Mouse (Mus musculus) megakaryocyte progenitor cell, adult 5-6 weeks (primary cell): ENCODE results near the gene Mcur1. TPM values are rescaled to one million over a fixed set of nuclear protein-coding genes. Genes with fewer than 3 reads are reported as not detected.

Experiments used
- ATAC-seq: replicated peaks from 2 replicates; pipeline ENCODE4 v1.8.0; 2016; ENCODE audit warnings: mild to moderate bottlenecking, moderate TSS enrichment, inconsistent platforms; ENCODE audit not compliant: poor library complexity
- total RNA-seq, 2 experiments: library from RNA; stranded (forward) in 1 of 2; stranded (reverse) in 1 of 2; fragments of 157-497, 149-512 nt in 1 of 2; fragments of 200-1000 nt in 1 of 2; gene quantifications; 2 replicates each; pipeline versions ENCODE4 v1.2.3 to v1.2.4; 2015 to 2017

Mcur1 gene
- total RNA-seq, 2 experiments from 2014 or later: 13.7 to 16.0 TPM

DNA sequence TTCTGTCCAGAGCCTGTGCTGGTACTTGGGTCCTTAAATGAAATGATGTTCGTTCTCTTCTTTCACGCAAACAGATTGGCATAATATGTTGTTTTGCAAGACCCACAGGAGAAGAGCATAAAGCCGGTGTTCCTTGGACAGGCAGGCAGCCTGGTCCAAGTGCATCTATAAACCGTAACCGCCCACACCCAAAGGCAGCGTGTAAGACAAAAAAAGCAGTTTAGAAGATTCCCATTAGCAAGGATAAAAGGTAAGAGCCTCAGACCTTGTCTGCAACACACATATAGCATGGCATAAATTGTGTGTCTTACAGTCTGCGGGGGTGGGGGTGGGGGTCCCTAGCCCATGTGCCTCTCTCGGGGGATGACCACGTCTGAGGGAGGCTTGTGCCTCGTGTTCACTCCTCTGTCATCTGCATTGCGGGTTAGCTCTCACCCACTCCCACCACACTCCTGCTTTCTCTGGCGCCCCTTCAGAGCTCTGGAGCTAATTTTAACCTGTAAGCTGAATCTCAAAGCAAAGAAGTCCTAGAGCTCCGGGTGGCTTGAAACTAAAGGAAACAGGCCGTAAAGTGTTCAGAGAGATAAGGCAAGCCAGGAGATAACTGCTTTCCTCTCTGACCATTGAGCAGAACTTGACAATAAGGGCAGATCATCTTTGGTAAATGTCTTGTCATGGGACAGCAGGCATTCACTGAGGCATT is 29.7 kb downstream of the Mcur1 start:
- ATAC-seq: peak; percentile 54

DNA sequence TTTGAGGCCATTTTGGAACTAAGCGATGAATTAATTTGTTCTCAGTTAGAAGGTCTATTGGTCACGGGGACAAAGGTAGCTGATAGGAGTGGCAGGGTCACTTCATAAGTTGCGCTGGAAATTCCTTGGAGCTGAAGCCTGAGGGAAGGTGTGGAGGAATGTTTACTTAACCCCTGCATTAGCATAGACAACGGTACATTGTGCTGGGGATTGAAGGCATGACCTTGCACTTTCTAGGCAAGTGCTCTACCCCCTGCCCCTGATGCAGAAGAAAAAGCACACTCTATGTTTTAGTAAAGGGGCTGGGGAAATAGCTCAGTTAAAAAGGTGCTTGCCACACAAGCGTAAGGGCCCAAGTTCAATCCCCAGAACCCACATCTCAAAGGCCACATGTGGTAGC is 33.7 kb downstream of the Mcur1 start:
- no peak for ATAC-seq

DNA sequence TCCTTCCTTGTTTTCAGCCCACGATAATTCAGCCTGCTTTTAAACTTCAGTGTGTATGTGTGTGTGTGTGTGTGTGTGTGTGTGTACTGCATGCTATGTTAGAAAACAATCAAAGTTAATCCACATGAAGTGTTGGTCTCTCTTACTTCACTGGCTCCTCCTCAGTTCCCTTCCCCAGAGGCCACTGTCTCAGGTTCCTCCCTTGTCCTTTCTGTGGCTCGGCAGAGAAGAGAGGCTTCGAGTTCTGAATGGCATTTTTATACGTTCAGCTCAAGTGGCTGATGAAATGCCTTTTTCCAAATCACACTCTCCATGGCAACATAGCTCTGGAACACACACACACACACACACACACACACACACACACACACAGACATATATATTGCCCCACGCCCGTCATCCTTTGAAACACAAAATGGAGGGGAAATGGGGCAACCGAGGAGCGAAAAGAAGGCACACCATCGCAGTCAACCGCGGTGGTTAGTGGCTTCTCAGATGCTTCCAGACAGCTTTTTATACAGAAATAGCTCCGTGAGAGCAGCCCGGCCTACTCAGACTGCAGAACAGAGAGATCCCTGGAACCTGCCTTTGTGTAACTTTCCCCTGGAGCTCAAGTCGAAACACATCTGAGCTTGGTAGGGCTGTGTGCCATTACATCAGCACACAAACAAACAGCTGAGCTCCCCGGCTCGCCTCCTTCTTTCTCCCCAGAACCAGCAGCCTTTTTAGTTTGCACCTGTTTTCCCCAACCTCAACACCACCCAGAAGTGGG is 34.4 kb downstream of the Mcur1 start:
- peak; percentile 49 for ATAC-seq

DNA sequence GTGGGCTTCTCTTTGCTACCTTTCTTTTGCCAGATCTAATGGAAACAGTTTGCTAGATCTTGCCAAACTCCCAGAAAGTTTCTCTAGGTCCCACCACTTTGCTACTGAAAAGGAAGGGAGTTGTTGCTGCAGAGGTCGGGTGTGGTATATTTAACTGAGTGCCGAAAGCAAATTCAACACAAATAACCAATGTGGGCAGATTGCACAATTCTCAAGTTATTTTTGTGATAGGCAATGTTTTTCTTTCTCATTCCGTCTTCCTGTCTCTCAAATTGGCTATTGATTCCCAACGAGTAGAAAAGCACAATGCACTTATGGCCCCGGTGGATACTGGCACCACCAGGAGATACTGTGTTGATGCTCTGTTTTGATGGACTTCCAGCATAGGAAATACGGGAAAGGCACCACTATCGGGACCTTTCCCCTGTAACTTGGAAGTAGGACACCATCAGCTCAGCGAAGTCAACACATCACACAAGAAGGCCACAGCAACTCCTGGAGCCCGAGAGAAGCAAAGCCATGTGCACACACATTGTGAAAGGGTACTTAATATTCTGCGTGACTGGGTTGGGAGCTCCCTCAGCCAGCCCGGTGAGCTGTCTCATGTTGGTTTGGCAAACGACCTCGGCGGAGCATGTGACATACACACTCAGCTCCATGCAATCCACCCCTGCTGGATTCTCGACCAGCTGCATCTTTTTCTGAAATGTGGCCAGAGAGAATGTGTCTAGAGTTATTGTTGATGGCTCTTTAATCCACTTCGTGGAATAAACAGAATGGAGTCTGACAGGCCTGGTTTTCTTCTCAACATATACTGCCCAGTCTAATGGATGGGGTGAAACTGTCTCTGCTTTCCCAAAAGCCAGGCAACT is 35.3 kb downstream of the Mcur1 start:
- ATAC-seq: peak; percentile 82

DNA sequence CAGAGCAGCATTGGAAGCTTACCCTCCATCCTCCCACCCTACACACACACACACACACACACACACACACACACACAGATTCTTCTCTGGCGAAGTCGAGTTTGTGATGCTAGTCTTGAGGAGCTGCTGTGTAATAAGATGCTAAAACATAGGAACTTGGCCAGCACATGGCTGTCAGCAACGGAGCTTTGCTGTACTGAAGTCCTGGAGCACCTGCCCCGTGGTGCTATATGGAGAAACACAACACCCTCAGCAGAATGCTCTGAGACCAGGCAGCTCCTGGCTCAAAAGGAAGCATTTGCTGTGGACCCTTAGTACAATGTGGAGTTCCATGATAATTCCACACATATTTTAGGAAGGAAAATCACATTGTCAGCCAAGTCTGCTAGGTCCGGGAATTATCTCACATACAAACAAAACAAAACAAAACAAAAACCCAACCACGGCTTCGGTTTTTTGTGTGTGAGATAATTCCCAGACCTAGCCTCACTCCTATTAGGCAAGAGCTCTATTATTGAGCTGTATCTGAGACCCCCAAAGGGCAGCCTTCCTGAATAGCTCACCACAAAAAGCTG is 36.0 kb downstream of the Mcur1 start:
- ATAC-seq: no peak

DNA sequence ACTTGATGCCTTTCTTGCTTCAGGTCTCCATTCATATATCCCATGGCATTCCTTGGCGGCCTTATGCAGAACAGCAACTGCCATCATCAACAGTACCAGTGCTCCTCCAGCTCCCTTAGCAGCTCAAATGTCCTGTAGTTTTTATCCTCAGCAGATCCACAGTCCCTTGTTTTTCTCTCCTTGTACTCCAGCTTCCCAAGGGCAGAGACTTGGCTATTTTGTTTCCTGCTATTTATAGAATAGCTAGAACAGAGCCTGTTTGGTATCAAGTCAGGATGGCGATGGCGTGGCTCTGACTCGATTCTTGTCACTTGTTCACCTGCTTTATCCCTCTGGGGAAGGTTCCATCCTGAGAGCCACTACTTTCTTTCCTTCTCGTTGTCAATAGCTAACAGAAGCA is 38.1 kb downstream of the Mcur1 start:
- no peak for ATAC-seq

DNA sequence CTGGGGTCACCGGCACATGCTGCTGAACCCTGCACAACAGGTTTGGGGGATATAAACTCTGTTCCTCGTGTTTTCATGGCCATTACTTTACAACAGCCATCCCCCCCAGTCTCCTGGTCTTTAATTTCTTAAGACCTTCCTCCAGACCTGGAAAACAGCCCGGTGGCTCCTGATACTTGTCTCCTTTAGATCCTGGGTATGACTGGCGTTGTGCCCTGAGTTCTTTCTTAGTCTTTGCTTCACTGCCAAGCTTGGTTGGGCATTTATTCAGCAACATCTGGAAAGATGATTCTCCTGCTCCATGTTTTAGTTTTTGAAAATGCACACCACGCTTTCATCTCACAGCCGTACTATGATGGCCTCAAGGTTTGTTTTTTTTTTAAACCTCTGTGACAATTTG is 40.7 kb downstream of the Mcur1 start:
- no peak for ATAC-seq

DNA sequence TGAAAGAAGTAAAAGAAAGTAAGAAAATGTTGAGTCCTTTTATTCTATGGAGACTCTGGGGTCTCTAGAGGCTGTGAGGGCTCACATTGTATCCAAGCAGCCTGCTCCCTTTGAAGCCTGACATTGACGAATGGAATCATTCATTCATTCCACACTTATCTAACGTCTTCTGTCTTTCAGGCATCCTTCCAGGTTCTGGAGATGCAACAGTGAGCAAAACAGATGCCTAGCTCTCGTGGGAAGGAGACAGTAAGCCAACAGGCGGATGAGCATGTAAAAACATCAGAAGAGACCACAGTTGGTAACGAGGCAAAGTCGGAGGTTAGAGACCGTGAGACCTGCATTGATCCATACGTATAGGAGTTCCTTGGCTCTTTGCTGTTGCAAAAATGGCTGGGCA is 42.6 kb downstream of the Mcur1 start:
- no peak for ATAC-seq

DNA sequence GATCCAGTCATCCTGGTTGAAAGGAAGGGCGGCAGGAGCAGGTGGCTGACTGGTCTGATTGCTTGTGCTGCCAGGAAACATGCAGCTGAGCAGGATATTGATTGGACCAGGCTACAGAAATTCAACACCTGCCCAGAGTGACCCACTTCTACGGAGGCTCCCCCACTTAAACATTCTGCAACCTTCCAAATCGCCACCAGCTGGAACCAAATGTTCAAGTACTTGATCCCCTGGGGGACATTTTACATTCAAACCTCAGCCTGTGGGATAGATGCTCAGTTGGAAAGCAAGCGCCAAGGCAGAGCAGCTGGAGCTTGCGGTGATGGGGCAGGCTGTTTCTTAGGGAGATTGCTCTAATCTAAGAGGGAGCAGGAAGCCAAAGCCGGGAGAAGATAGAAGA is 43.1 kb downstream of the Mcur1 start:
- no peak for ATAC-seq

DNA sequence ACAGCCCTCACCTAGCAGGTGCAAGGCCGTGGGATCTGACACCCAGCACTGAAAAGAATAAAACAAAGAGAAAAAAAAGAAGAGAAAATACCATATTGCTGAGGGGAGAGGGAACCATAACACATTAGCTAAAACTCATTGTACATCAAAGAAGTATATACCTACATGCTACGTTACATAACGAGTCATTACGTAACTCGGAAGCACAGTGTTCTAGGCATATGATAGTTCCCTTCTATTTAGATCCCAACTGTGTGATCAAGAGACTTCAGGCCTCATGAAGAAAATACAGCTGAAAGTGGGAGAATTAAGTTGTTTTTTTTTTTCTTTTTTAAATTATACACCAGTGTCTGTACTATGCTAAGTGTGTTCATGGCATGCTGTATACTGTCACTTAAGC is 43.9 kb downstream of the Mcur1 start:
- peak; percentile 30; the same call in 1 of the 2 replicates for ATAC-seq

DNA sequence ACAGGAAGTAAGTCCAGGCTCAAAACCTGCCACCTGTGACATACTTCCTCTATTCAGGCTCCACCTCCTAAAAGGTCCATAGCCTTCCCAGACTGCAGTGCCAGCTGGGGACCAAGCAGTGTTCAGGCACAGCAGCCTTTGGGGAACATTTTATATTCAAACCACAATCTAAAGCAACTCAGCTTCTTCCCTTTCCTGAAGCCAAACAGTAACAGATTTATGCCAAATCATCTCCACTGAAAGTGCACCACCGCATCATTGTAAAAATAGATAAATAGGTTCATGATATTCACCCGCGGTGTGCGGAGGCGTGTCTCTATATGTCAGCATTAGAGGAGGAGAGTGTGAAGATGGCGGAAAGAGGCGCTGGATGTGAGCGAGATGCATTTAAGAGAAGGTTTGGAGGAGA is 45.0 kb downstream of the Mcur1 start:
- peak; percentile 91 for ATAC-seq

DNA sequence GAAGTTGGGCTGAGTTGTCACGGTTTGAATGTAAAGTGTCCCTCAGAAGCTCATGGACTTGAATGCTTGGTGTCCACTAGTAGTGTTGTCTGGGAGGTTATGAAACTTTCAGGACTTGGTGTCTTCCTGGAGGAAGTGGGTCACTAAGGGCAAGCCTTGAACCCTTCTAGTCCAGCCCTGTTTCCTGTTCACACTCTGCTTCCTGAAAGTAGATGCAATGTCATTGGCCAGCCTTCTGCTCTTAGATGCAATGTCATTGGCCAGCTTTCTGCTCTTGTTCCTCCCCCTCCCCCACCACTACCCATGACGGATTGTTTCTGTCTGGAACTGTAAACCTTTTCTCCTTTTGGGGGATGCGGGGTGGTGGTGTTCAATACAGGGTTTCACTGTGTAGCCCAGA is 47.3 kb downstream of the Mcur1 start:
- no peak for ATAC-seq

DNA sequence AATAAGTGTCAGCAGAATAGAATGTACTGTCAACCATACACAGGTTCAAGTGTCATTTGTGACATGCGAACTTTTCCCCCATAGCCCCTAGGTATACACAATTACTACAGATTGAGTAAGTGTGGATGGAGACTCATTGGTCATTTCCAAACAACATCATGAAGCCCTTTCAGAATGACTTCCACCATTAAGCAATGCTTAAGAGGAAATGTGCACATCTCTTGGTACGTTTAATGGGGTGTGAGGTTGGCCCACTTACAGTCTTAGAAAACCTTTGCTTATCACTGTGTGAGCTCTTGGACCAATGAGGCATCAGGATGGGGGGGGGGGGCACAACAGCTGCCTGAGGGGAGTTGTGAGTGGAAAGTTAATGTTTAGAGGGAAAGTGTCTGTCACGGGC is 54.2 kb downstream of the Mcur1 start:
- ATAC-seq: peak; percentile 80

DNA sequence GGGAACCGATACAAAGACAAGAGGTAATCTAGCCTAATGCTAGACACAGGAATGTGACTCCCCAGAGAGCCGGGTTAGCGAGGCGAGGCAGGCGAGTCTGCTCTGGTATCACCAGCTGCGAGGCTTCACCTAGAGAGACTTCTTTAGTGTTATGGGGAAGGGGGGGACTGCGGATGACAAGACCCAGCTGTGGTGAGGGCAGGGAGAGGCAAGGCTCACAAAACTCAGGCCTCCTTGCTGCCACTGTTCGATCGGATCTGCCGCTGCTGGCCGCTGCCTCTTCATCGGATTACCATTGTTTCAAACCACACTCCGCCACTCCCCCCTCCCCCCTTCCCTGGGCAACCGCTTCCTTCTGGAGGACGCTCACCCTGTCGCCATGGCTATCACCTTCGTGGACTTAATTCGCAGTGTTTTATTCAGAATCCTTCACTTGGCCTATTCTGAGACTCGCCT is 56.6 kb downstream of the Mcur1 start:
- ATAC-seq: peak; percentile 49

DNA sequence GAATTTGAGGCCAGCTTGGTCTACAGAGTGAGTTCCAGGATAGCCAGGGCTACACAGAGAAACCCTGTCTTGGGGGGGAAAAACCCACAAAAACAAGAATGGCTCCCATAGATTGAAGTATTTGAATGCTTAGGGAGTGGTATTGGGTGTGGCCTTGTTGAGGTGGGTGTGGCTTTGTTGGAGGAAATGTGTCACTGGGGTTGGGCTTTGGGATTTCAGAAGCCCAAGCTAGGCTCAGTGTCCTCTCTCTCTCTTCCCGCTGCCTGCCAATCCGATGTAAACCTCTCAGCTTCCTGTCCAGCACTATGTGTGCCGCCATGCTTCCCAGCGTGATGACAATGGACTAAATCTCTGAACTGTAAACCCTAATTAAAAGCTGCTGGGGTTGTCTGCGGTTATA is 58.4 kb downstream of the Mcur1 start:
- ATAC-seq: no peak

DNA sequence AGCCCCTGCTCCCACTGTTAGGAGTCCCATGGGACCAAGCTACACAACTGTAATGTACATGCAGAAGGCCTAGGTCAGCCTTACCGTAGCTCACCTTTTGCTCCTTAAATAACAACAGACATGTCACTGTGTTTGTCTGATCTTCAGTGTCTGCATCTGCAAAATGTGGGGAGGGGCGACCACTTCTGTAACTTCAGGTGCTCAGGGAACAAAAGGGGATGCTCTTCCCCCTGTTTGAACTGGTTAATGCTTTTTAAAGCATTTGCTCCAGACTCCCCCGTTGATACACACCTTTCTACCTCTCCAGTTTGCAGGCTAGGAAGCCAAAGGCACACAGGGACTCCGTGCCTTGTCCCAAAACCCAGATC is 59.5 kb downstream of the Mcur1 start:
- ATAC-seq: no peak

DNA sequence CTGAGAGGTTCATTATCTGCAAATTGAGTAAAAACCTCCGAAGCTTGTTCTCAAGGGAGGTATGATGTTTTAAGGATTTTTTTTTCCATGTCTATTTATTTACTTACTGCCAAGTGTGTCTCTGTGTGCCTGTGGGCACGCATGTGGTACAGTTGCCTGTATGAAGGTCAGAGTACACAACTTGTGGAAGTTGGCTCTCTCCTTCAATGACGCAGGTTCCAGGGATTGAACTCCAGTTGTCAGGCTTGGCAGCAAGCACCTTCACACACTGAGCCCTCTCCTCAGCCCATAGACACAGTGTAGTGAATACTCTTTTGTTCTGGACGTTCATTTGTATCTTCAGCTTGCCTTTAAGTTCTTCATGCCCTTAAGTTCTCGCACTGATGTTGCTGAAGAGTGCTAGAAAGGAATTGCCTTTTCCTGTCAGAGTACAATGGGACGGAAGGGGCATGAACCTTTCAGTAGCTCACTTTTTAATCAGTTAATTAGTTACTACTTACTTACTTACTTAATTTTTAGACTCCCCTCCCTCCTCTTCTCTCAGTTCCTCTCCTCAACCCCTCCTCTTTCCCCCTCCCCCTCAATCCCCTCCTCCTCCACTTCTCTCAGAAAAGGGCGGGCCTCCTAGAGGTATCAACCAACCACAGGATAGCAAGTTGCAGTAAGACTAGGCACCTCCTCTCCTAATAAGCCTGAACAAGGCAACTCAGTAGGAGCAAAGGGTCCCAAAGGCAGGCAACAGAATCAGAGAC is 60.1 kb downstream of the Mcur1 start:
- ATAC-seq: no peak

DNA sequence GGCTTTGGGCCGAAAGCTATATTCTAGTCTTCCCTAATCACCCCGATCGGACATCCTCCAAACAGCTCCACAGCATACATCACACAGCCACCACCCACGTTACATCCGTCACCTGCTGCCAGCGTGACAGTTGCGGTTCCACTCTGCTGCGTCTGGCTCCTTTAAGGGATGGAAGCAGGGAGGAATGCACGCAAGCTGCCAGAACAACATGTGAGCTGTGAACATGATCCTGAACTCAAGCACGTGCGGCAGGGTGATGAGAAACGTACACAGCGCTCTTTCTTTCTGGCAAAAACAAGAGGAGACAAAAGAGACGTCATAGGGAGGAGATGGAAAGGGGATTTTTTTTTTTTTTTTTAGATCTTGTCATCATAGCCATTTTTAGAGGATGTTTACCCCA is 61.1 kb downstream of the Mcur1 start:
- no peak for ATAC-seq

DNA sequence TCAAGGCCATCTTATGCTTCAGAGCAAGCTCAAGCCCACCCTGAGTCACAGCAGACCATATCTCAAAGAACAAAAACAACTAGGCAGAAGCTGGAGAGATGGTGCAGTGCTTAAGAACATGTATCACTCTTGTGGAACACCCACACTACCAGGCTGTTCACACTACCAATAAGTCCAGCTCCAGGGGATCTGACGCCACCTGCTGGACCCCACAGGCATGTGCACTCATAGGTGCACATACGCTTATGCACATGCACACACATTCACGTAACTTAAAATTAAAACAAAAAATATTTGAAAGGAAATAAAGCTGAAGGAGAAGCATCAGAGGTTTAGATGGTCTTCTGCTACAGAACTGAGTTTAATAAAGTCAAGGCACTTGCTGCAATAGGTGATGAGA is 62.2 kb downstream of the Mcur1 start:
- no peak for ATAC-seq

DNA sequence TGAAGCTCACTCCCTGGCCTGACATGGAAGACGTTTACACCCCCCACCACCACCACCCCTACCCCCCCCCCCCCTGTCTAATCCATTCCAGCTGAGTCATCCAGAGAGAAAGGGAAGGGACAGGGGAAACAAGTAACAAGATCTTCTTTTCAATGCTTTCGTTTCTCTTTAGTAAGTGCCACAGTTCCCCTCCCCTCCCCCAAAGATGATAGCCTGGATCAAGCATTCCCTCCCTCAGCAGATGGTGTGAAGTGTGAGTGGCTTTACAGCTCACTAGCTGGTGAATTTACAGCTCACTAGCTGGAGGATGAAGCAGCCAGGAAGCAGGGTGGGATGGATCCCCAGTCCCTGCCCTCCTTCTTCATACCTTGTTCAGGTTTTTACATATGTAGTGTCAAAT is 63.3 kb downstream of the Mcur1 start:
- ATAC-seq: peak; percentile 43

DNA sequence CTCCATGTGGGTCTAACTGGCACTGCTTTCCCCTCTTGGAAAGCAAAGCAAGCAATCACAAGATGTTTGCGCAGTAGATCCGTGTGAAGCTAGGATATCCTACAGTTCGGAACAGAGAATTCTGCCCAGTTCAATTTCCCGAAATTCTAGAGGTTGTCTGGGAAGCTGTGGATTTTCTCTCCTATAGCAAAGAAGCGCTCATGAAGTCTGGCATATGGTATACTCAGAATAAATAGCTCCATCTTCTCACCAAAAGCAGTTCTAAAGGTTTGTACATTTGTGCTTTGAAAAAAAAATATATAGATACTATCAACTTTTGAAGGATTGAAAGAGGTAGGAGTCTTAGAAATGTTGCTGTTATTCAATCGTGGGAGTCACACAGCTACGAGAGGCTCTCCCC is 64.3 kb downstream of the Mcur1 start:
- no peak for ATAC-seq
